Mouse (Mus musculus) bone marrow macrophage, adult 2 months (primary cell): ENCODE results near the gene Vav1. TPM values are rescaled to one million over a fixed set of nuclear protein-coding genes. Genes with fewer than 3 reads are reported as not detected.

Experiments used
- H3K27ac ChIP-seq: 2 replicates; pipeline ENCODE4 v1.5.1; 2012; ENCODE audit warnings: low read depth, low read length; ENCODE audit not compliant: insufficient read depth
- H3K4me1 ChIP-seq: 2 replicates; pipeline ENCODE4 v1.6.1; 2012; ENCODE audit warnings: low read length; ENCODE audit not compliant: control insufficient read depth, insufficient read depth
- H3K4me3 ChIP-seq: 2 replicates; pipeline ENCODE4 v1.5.1; 2012; ENCODE audit warnings: mild to moderate bottlenecking, low read length, moderate library complexity; ENCODE audit not compliant: insufficient read depth
- CTCF ChIP-seq: IDR thresholded peaks from 2 replicates; pipeline ENCODE4 v1.5.1; 2012; ENCODE audit warnings: low read depth, mild to moderate bottlenecking, low read length, moderate library complexity
- POLR2A ChIP-seq: IDR thresholded peaks from 2 replicates; pipeline ENCODE4 v1.6.1; 2012; ENCODE audit warnings: mild to moderate bottlenecking, low read depth, low read length, borderline replicate concordance
- polyA plus RNA-seq: library from polyadenylated mRNA; stranded (reverse); fragments of >200 nt; gene quantifications from 2 replicates; pipeline ENCODE4 v1.2.4, GENCODE M21; 2012; ENCODE audit not compliant: missing spikeins, insufficient read depth, insufficient read length

Vav1 gene
- polyA plus RNA-seq, 1 experiment: 128 TPM

GRCm38 (mm10) chr17:57349067-57349466 is 70.2 kb downstream of the Vav1 start:
- Histone ChIP-seq H3K4me3 (no peak overlapping the region), H3K4me1 (peaks cover 38% of the 10 kb centered on the region), H3K27ac (peak overlapping the region; percentile 28; the same call in 1 of the 2 replicates)
- TF ChIP-seq POLR2A (no peak), CTCF (no peak)

DNA sequence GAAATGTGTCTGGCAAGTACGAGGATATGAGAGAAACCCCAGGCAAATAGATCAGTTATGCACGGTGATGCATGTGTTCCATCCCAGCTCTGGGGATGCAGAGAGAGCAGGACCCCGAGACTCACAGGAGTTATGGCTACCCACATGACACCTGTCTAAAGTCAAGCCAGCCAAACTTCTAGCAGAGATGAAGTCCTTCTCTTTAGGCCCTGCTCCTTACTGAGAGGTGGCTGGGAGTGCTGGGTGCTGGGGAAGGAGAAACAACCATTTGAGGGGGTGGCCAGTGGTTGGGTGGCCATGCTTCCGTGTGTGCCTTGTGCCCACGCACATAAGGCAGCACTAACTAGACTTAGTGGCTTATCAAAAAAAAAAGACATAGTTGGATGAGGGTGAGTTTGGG is 71.3 kb downstream of the Vav1 start:
- TF ChIP-seq POLR2A: no peak
- TF ChIP-seq CTCF: no peak
- peaks cover 28% of the 10 kb centered on the region for H3K4me1 ChIP-seq
- no peak overlapping the region for H3K4me3 ChIP-seq
- H3K27ac ChIP-seq: no peak overlapping the region

DNA sequence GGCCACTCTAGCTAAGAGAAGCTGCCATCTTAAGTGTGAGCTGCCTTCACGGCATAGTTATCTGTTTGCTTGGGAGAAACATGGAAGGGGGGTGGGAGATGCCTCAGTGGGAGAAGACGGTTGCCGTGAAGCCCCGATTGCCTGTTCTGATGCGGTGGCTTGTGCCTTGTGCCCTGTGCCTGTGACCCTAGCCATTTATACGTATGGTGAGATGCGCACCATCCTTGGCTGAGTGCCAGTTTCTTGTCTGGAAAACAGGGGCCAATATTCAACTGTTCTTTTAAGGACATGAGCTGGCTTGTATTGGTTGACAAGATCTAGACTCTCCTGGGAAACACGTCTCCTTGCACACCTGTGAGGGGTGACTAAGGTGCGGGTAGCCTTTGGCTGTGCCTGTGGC is 72.2 kb downstream of the Vav1 start:
- no peak for TF ChIP-seq CTCF
- TF ChIP-seq POLR2A: no peak
- H3K4me3 ChIP-seq: no peak overlapping the region
- no peak overlapping the region for H3K27ac ChIP-seq
- H3K4me1 ChIP-seq: peaks cover 28% of the 10 kb centered on the region

GRCm38 (mm10) chr17:57358441-57358840 is 79.5 kb downstream of the Vav1 start, which contains the start of gene Adgre1:
Gene Adgre1 (plus strand): TSS chr17:57358691.
- H3K4me1 ChIP-seq: peaks cover 18% of the 10 kb centered on the region
- TF ChIP-seq POLR2A: 0 out of 2 replicates have a peak, but pooled peaks have one; percentile 40
- TF ChIP-seq CTCF: no peak

DNA sequence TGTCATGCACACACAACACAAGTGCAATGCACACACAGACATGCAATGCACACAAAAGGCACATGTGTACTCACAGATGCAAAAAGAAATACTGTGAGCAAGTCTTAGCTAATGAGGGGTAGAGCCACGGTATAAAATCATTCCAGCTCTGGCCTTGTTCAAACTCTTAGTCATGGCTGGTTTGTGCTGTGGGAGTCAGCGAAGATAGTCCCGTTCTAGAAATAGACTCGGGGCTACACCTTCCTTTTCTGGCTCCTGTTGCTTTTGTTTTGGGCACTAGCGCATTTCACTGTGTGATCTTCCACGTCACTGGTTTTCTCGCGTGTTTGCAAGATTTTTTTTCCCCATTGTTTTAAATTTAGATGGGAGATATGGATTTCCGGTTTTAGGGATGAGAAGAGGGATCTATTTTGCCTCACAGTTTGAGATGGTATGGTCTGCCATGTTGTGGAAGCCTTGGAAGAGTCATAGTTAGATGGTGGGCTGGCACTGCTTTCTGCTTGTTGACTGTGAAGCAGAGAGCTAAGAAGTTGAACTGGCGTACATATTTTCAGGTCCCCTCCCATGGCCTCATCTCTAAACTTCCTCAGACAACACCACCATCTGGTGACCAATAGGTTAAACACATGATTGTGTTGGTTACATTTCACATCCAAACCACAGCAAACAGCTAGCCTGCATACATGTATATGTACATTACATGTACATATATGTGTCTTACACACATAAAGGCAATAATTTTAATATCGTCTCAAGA is 80.8 kb downstream of the Vav1 start:
- TF ChIP-seq POLR2A (no peak), CTCF (no peak)
- peak overlapping the region; percentile 65 for H3K4me3 ChIP-seq
- H3K27ac ChIP-seq: peak overlapping the region; percentile 94

More at GRCm38 (mm10) chr17:57358441-57358840, 79.5 kb downstream of the Vav1 start, which contains the start of gene Adgre1:
- Histone ChIP-seq H3K27ac (peak within 1 kb of the TSS; percentile 94), H3K4me3 (peak within 1 kb of the TSS; percentile 65)

More for the DNA sequence above, 80.8 kb downstream of the Vav1 start:
- H3K4me1 ChIP-seq: peaks cover 21% of the 10 kb centered on the region

Other genes starting within 250 kb of the Vav1 start
- gene Khsrp, start 247.6 kb upstream of the Vav1 start, polyA plus RNA-seq: 75.7 and 76.5 TPM in 2 replicates
- gene Slc25a41, start 237.4 kb upstream of the Vav1 start, polyA plus RNA-seq: not detected in 2 replicates
- gene Crb3, start 220.0 kb upstream of the Vav1 start, polyA plus RNA-seq: not detected in 2 replicates
- gene Slc25a23, start 219.2 kb upstream of the Vav1 start, polyA plus RNA-seq: 15.9 and 19.0 TPM in 2 replicates
- 145 and 164 TPM in 2 replicates for gene Dennd1c, start 200.6 kb upstream of the Vav1 start, polyA plus RNA-seq
- gene Tubb4a, start 191.3 kb upstream of the Vav1 start, polyA plus RNA-seq: 0.59 and 0.91 TPM in 2 replicates
- 6.0 and 6.9 TPM in 2 replicates for gene Tnfsf9, start 173.8 kb upstream of the Vav1 start, polyA plus RNA-seq
- gene Cd70, start 129.3 kb upstream of the Vav1 start, polyA plus RNA-seq: not detected in 2 replicates
- 3.5 and 3.8 TPM in 2 replicates for gene Tnfsf14, start 84.9 kb upstream of the Vav1 start, polyA plus RNA-seq
- 89.2 and 101 TPM in 2 replicates for gene C3, start 51.0 kb upstream of the Vav1 start, polyA plus RNA-seq
- 60.4 and 60.7 TPM in 2 replicates for gene Gpr108, start 30.7 kb upstream of the Vav1 start, polyA plus RNA-seq
- 24.6 and 26.6 TPM in 2 replicates for gene Trip10, start 29.6 kb upstream of the Vav1 start, polyA plus RNA-seq
- 1,554 and 1,753 TPM in 2 replicates for gene Adgre1, start 79.6 kb downstream of the Vav1 start, polyA plus RNA-seq